Mouse (Mus musculus): ENCODE data around the gene Tpsab1. TPM values are rescaled to one million over a fixed set of nuclear protein-coding genes. Genes with fewer than 3 reads are reported as not detected.

Tpsab1 gene
- total RNA-seq, 2 experiments from 2014 or later: 0.47 to 0.84 TPM

Other genes starting within 250 kb of the Tpsab1 start
- gene Telo2, start 229.6 kb downstream of the Tpsab1 start, total RNA-seq (2021): 10 to 100 TPM; 10.8 to 12.2 TPM
- gene Ptx4, start 224.8 kb downstream of the Tpsab1 start, total RNA-seq (2021): 1 to 10 TPM; 3.7 to 6.7 TPM
- 10 to 100 TPM; 25.5 to 27.5 TPM for gene Clcn7, start 212.2 kb downstream of the Tpsab1 start, total RNA-seq (2021)
- not detected for gene Ccdc154, start 183.1 kb downstream of the Tpsab1 start, total RNA-seq (2021)
- gene Gm38655, start 170.1 kb downstream of the Tpsab1 start, total RNA-seq (2021): not detected
- gene BC003965, start 161.0 kb downstream of the Tpsab1 start, total RNA-seq (2021): 10 to 100 TPM; 22.1 to 23.2 TPM
- 1 to 10 TPM; 8.4 to 9.6 TPM for gene Unkl, start 157.2 kb downstream of the Tpsab1 start, total RNA-seq (2021)
- gene Gnptg, start 105.4 kb downstream of the Tpsab1 start, total RNA-seq (2021): 10 to 100 TPM; 10.8 to 12.3 TPM
- 1 to 10 TPM; 7.4 to 8.7 TPM for gene Tsr3, start 105.4 kb downstream of the Tpsab1 start, total RNA-seq (2021)
- gene Baiap3, start 89.2 kb downstream of the Tpsab1 start, total RNA-seq (2021): under 1 TPM; 0.55 to 0.61 TPM
- gene Ube2i, start 70.9 kb downstream of the Tpsab1 start, total RNA-seq (2021): 10 to 100 TPM; 91.6 to 97.5 TPM
- gene Prss34, start 47.2 kb downstream of the Tpsab1 start, total RNA-seq (2021): under 1 TPM; 0.22 to 0.29 TPM
- not detected for gene Prss28, start 36.9 kb downstream of the Tpsab1 start, total RNA-seq (2021)
- not detected for gene Prss29, start 26.9 kb downstream of the Tpsab1 start, total RNA-seq (2021)
- 1 to 10 TPM; 1.6 to 2.2 TPM for gene Tpsb2, start 20.7 kb upstream of the Tpsab1 start, total RNA-seq (2021)
- gene Tpsg1, start 23.7 kb upstream of the Tpsab1 start, total RNA-seq (2021): not detected
- 1 to 10 TPM; 6.9 to 7.3 TPM for gene Cacna1h, start 88.2 kb upstream of the Tpsab1 start, total RNA-seq (2021)
- not detected for gene Tekt4, start 109.1 kb upstream of the Tpsab1 start, total RNA-seq (2021)
- gene Sstr5, start 151.7 kb upstream of the Tpsab1 start, total RNA-seq (2021): not detected
- under 1 TPM; 0.25 to 0.75 TPM for gene Sox8, start 225.1 kb upstream of the Tpsab1 start, total RNA-seq (2021)
- gene Lmf1, start 233.5 kb upstream of the Tpsab1 start, total RNA-seq (2021): 10 to 100 TPM; 31.7 to 34.3 TPM